Mouse (Mus musculus) central nervous system, embryonic 11.5 days (tissue): ENCODE measurements around the gene Ubqln5. TPM values are rescaled to one million over a fixed set of nuclear protein-coding genes. Genes with fewer than 3 reads are reported as not detected.

Experiments
- polyA plus RNA-seq: library from polyadenylated mRNA; depleted of rRNA; stranded (reverse); fragments of >200 nt; gene quantifications from 2 replicates; pipeline ENCODE4 v1.2.3, GENCODE M21; 2012; rRNA removed

Gene Ubqln5
- not detected in 2 replicates for polyA plus RNA-seq

DNA sequence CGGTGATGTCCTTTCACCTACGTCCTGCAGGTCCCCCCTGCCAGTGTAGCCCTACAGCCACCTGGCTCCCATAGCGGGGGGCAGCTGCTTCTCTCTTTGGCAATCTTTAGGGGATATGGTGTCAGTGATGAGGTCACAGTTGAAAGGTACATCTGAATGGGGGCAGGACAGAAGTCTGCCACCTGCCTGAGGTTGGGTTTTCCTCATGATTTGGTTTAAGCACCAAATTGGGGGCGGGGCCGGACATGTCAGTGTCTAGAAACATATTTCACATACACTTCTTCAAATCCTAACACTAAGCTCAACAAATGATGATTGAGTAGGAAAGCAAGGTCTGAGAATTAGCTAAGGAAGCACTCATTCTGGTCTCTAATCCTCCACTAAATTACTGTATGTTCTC is at the start of gene Ubqln5:
Gene Ubqln5, minus strand, starts transcription at position 101 of the 400 bp plus-strand sequence.

DNA sequence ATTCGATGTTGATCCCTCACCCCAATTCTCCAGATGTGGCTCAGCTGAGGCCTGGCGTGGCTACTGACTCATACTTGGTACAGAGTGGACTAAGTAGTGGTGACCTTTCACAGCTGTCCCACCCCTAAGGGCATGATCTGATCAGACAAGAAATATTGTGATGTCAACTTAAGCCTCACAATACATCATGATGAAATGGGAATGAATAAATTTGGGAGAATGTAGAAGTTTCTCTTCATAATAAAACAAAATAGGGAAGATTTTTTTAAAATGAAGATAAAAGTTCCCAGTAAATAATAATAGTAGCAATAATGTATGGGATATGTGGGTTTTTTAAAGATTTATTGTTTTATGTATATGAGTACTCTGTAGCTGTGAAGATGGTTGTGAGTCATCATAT is 20.8 kb upstream of the Ubqln5 start, which contains the start of gene Ubqlnl:
Gene Ubqlnl, minus strand, starts transcription at position 101 of the 400 bp plus-strand sequence.

DNA sequence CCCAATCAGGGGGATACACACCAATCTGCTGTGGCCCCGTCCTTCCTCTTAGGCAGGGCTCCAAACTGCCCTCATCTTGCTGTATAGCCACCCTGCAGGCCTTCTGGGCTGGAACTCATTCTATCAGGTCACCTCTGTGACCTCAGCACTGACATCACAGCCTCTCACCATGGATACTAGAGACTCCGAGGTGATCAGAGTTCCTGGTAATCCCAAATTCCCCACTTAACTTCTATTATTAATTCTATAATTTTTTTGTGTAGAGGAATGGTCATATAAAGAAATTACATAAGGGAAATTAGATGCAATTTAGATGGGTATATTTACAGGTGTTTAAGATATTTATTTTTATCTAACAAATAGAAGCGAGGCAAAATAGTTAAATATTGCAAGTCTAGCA is 13.6 kb upstream of the Ubqln5 start, which contains the start of gene Ubqln3:
Gene Ubqln3, minus strand, starts transcription at position 101 of the 400 bp plus-strand sequence.

DNA sequence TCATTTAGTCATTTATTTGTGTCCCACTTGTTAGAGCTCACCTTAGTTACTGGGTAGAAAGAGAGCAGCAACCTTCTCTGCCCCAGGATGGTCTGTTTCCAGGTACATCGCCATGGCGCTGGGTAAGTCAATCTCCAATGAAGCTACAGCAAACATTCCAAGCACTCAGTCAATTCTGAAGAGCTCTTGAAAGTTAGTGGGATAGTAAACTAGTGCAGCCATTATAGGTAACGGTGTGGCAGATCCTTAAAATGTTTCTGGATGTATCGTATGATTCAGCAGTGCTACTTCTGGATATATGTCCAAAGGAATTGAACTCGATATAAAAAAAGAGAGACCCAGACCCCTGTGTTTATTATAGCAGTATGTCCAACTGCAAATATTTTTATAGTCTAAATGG is 7.7 kb upstream of the Ubqln5 start, which contains the start of gene Olfr643:
Gene Olfr643, minus strand, starts transcription at position 101 of the 400 bp plus-strand sequence.

DNA sequence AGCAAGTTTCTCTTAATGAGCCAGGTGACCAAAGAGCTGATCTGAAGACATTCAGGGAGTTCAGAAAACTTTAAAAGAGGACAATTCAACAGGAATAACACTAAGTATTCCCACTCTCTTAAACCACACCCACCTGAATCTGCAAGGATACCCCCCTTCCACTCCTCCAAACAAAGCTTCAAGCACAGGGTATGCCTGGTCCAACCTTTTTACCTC is 25.0 kb downstream of the Ubqln5 start, which contains the start of gene Olfr646:
Gene Olfr646, plus strand, starts transcription at position 117 of the 216 bp plus-strand sequence.

DNA sequence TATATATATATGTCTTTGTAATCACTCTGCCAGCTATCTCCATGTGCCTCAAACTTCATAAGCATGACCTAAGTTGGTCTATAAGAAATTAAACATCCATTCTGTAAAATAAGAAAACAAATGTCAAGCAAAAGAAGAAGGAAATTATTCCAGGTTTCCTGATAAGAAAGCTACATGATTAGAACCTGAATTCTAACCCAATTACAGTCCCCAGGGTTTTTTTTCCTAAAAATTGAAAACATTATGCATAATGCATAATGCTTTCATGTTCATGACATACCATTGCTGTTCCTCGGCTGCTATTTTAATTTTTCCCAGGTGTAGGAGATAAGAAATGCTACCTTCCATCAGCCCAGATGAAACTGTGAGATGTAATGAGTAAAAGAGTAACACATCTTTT is 44.3 kb downstream of the Ubqln5 start, which contains the start of gene Olfr645:
Gene Olfr645, minus strand, starts transcription at position 101 of the 400 bp plus-strand sequence.

Other genes starting within 250 kb of the Ubqln5 start
- gene Olfr66, start 243.6 kb downstream of the Ubqln5 start, polyA plus RNA-seq: not detected in 2 replicates
- not detected in 2 replicates for gene Olfr64, start 235.3 kb downstream of the Ubqln5 start, polyA plus RNA-seq
- gene Olfr65, start 226.3 kb downstream of the Ubqln5 start, polyA plus RNA-seq: not detected in 2 replicates
- gene Olfr631, start 201.0 kb downstream of the Ubqln5 start, polyA plus RNA-seq: not detected in 2 replicates
- 0.11 and 0.36 TPM in 2 replicates for gene Olfr632, start 195.5 kb downstream of the Ubqln5 start, polyA plus RNA-seq
- not detected in 2 replicates for gene Olfr633, start 185.4 kb downstream of the Ubqln5 start, polyA plus RNA-seq
- gene Olfr635, start 158.7 kb downstream of the Ubqln5 start, polyA plus RNA-seq: not detected in 2 replicates
- not detected in 2 replicates for gene Olfr638, start 131.1 kb downstream of the Ubqln5 start, polyA plus RNA-seq
- not detected in 2 replicates for gene Olfr639, start 112.5 kb downstream of the Ubqln5 start, polyA plus RNA-seq
- gene Olfr640, start 104.3 kb downstream of the Ubqln5 start, polyA plus RNA-seq: not detected in 2 replicates
- gene Olfr641, start 94.4 kb downstream of the Ubqln5 start, polyA plus RNA-seq: not detected in 2 replicates
- gene Olfr642, start 77.2 kb downstream of the Ubqln5 start, polyA plus RNA-seq: not detected in 2 replicates
- not detected in 2 replicates for gene 4930516K23Rik, start 68.4 kb downstream of the Ubqln5 start, polyA plus RNA-seq
- gene Olfr644, start 58.0 kb downstream of the Ubqln5 start, polyA plus RNA-seq: not detected in 2 replicates
- gene Olfr645, start 44.4 kb downstream of the Ubqln5 start, polyA plus RNA-seq: not detected in 2 replicates
- gene Olfr646, start 25.0 kb downstream of the Ubqln5 start, polyA plus RNA-seq: not detected in 2 replicates
- gene Olfr643, start 7.6 kb upstream of the Ubqln5 start, polyA plus RNA-seq: not detected in 2 replicates
- not detected in 2 replicates for gene Ubqln3, start 13.5 kb upstream of the Ubqln5 start, polyA plus RNA-seq
- gene Ubqlnl, start 20.7 kb upstream of the Ubqln5 start, polyA plus RNA-seq: not detected in 2 replicates
- 0.02 TPM in 1 of 2 replicates, not detected in the other for gene Olfm5, start 35.0 kb upstream of the Ubqln5 start, polyA plus RNA-seq
- 0.01 and 0.07 TPM in 2 replicates for gene Olfr648, start 53.6 kb upstream of the Ubqln5 start, polyA plus RNA-seq
- not detected in 2 replicates for gene Olfr649, start 66.2 kb upstream of the Ubqln5 start, polyA plus RNA-seq
- gene Trim6, start 89.0 kb upstream of the Ubqln5 start, polyA plus RNA-seq: 2.1 and 3.0 TPM in 2 replicates
- 1.3 and 2.2 TPM in 2 replicates for gene Trim34a, start 114.6 kb upstream of the Ubqln5 start, polyA plus RNA-seq
- gene Trim5, start 158.3 kb upstream of the Ubqln5 start, polyA plus RNA-seq: 0.18 and 0.25 TPM in 2 replicates
- 3.8 and 5.2 TPM in 2 replicates for gene Trim12a, start 185.6 kb upstream of the Ubqln5 start, polyA plus RNA-seq
- 0.06 TPM in 1 of 2 replicates, not detected in the other for gene Trim34b, start 199.6 kb upstream of the Ubqln5 start, polyA plus RNA-seq
- gene Trim12c, start 223.5 kb upstream of the Ubqln5 start, polyA plus RNA-seq: 2.3 and 3.8 TPM in 2 replicates
- 0.01 and 0.04 TPM in 2 replicates for gene Trim30b, start 240.1 kb upstream of the Ubqln5 start, polyA plus RNA-seq